ENCODE assay signal across 8 mouse cellular contexts in the genomic region with DNA sequence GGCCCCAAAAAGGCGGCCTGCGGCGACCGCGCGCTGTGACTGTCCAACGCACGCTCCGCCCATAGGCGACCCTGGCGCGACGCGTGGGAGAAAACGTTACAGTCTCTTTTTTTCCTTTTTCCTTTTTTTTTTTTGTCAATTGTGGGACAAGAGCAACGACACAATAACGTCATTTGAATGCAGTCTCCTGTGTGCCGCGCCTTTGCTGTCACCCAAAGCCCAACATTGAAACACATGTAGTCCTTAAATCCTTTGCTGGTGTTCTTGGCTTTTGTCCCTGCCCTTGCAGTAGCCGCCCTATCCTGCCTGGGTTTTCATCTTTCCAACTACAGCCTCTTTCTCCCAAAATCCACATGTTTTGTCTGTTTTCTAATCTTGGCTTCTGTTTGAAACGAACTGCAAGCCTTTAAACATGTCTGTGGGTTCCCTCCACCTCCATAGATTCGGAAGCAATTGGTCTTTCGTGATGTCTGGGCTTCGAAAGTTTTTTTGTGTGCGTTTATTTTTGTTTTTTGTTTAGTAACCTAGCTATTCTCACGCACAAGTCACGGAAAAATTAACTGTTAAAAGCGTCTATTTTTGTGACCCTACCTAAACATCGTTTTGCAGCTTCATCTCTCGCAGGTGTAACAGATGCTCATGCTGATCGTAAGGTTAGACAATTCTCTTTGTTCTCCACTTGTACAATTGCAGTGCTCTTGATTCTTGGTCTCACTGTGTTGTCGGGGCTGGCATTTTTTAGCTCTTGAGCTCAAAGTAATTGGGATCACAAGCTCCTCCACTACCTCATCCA. TPM values are rescaled to one million over a fixed set of nuclear protein-coding genes. Genes with fewer than 3 reads are reported as not detected.
DNase-seq lines count a peak whose midpoint lies in the region; ATAC-seq lines count a peak whose summit lies in the region.

No protein-coding gene starts in this region.

- 0 out of 2 replicates have a peak, but pooled peaks cover 2% of the 10 kb centered on the region for H3K4me1 ChIP-seq in kidney, embryonic 15.5 days
- 0 out of 2 replicates have a peak, but pooled peaks cover 2% of the 10 kb centered on the region for H3K4me1 ChIP-seq in forebrain, embryonic 11.5 days (replicated peaks; ENCODE audit: control insufficient read depth, insufficient read depth, low read length)
- H3K4me1 ChIP-seq in liver, embryonic 15.5 days (replicated peaks): peaks cover 20% of the 10 kb centered on the region

- no peak for ATAC-seq in kidney, embryonic 15.5 days (replicated peaks; ENCODE audit: low FRiP score)
- ATAC-seq in forebrain, embryonic 11.5 days (replicated peaks; ENCODE audit: low FRiP score): 0 out of 2 replicates have a peak, but pooled peaks have one; percentile 19
- no peak for ATAC-seq in liver, embryonic 15.5 days (ENCODE audit: insufficient read depth)
- ATAC-seq in activated CD4-positive, CD25-positive, alpha-beta regulatory T cell, adult 4 months: no peak
- ATAC-seq in megakaryocyte-erythroid progenitor cell, adult 5-6 weeks (replicated peaks; ENCODE audit: low FRiP score, low TSS enrichment, poor library complexity, severe bottlenecking): no peak; the same call in 1 of the 2 replicates

- H3K4me3 ChIP-seq in kidney, embryonic 15.5 days (replicated peaks): peak overlapping the region; percentile 64
- peak overlapping the region; percentile 64 for H3K4me3 ChIP-seq in forebrain, embryonic 11.5 days (ENCODE audit: low read depth, low read length)
- H3K4me3 ChIP-seq in liver, embryonic 15.5 days (replicated peaks): peak overlapping the region; percentile 77

- H3K27ac ChIP-seq in kidney, embryonic 15.5 days: peak overlapping the region; percentile 97
- H3K27ac ChIP-seq in forebrain, embryonic 11.5 days (ENCODE audit: low read depth, low read length): peak overlapping the region; percentile 94
- peak overlapping the region; percentile 96 for H3K27ac ChIP-seq in liver, embryonic 15.5 days (replicated peaks)

- H3K36me3 ChIP-seq in kidney, embryonic 15.5 days: no peaks in the 10 kb centered on the region
- no peaks in the 10 kb centered on the region for H3K36me3 ChIP-seq in forebrain, embryonic 11.5 days (ENCODE audit: control insufficient read depth, insufficient read depth, low read length)
- H3K36me3 ChIP-seq in liver, embryonic 15.5 days (replicated peaks): no peaks in the 10 kb centered on the region

- peak overlapping the region; percentile 59 for H3K4me2 ChIP-seq in kidney, embryonic 15.5 days
- H3K4me2 ChIP-seq in forebrain, embryonic 11.5 days (ENCODE audit: low read depth, low read length, severe bottlenecking): peak overlapping the region; percentile 61
- peak overlapping the region; percentile 74 for H3K4me2 ChIP-seq in liver, embryonic 15.5 days

- peaks cover 21% of the 10 kb centered on the region for H3K27me3 ChIP-seq in kidney, embryonic 15.5 days
- H3K27me3 ChIP-seq in forebrain, embryonic 11.5 days (ENCODE audit: control insufficient read depth, insufficient read depth, low read length): no peaks in the 10 kb centered on the region; the same call in 1 of the 2 replicates
- H3K27me3 ChIP-seq in liver, embryonic 15.5 days: peaks cover 12% of the 10 kb centered on the region; the same call in 1 of the 2 replicates

- H3K9me3 ChIP-seq in kidney, embryonic 15.5 days (replicated peaks): no peaks in the 10 kb centered on the region
- no peaks in the 10 kb centered on the region for H3K9me3 ChIP-seq in forebrain, embryonic 11.5 days (ENCODE audit: control insufficient read depth, low read length)
- no peaks in the 10 kb centered on the region for H3K9me3 ChIP-seq in liver, embryonic 15.5 days (replicated peaks)

- no peak for DNase-seq in kidney, postnatal 10 days
- peak; percentile 60 for DNase-seq in MEL-GATA-1-ER (ENCODE audit: extremely low read depth, low read depth)
- no peak for DNase-seq in forebrain, embryonic 11.5 days (ENCODE audit: low spot score)
- DNase-seq in gastrocnemius, postnatal 25 days: no peak

- 19% methylated on average over 32 of the region's 32 CpGs for WGBS in kidney, embryonic 15.5 days
- 15% methylated on average over 32 of the region's 32 CpGs for WGBS in forebrain, embryonic 11.5 days
- 13% methylated on average over 32 of the region's 32 CpGs for WGBS in liver, embryonic 15.5 days (ENCODE audit: insufficient replicate concordance)

- peak overlapping the region; percentile 39 for H3K9ac ChIP-seq in kidney, embryonic 15.5 days
- H3K9ac ChIP-seq in forebrain, embryonic 11.5 days (ENCODE audit: low read length): peak overlapping the region; percentile 78
- H3K9ac ChIP-seq in liver, embryonic 15.5 days: peak overlapping the region; percentile 79

RNA-seq across cellular contexts. Expression of a gene that starts 0.7 kb away (rescaled TPM):
- 12.4 and 12.8 TPM in 2 replicates for polyA plus RNA-seq in kidney, embryonic 15.5 days (2015; fragmentation: Nextera tagmentation; extraction: Ambion mirVana)
- polyA plus RNA-seq in forebrain, embryonic 11.5 days (2014; fragmentation: Nextera tagmentation; extraction: Ambion mirVana): 31.9 and 33.1 TPM in 2 replicates
- 4.5 TPM in 2 replicates for polyA plus RNA-seq in liver, embryonic 15.5 days (2015; fragmentation: Nextera tagmentation; extraction: Ambion mirVana)
- polyA plus RNA-seq in activated CD4-positive, CD25-positive, alpha-beta regulatory T cell, adult 4 months (2017; shearing (Covaris generic)): 10 to 100 TPM; 11.1 to 11.8 TPM
- 61.8 TPM in 2 replicates for total RNA-seq in megakaryocyte-erythroid progenitor cell, adult 5-6 weeks (2014; fragmentation: Nextera tagmentation)
- 24.1 and 25.8 TPM in 2 replicates for total RNA-seq in megakaryocyte-erythroid progenitor cell, adult 5-6 weeks (2017)
- total RNA-seq in gastrocnemius, postnatal 25 days (2021): 10 to 100 TPM; 18.5 to 20.9 TPM
